Mouse (Mus musculus) left cerebral cortex, adult 11 months (tissue): Measurements from ENCODE around the gene Gm20916.
"Not testable (repeated sequence)": the region's sequence is repeated elsewhere in the genome, so short reads cannot be mapped to it uniquely, and the experiment has no call there.

Experiments
- DNase-seq: peaks from one replicate; pipeline ENCODE4 v3.0.0; 2022; ENCODE audit warnings: low spot score

Gm20916 gene

GRCm38 (mm10) chrY:79319265-79319664 is at the start of gene Gm20916:
Gene Gm20916, plus strand, starts transcription at chrY:79319565.
- DNase-seq, result not testable (repeated sequence)
